Mouse (Mus musculus) urinary bladder, postnatal 14 days (tissue): ENCODE measurements around the gene Emilin3.
"Not testable (repeated sequence)": the region's sequence is repeated elsewhere in the genome, so short reads cannot be mapped to it uniquely, and the experiment has no call there.

Source experiments
- DNase-seq: peaks from one replicate; pipeline ENCODE4 v3.0.0; 2021; ENCODE audit warnings: low spot score

Emilin3 gene

GRCm38 (mm10) chr2:160912231-160912671, at the start of gene Emilin3:
TSS of gene Emilin3 (minus strand) at chr2:160912328.
- DNase-seq, result peak; percentile 16

- DNase-seq, result no peak
These were observed 49.0 kb upstream of the Emilin3 start for GRCm38 (mm10) chr2:160960956-160961646.

GRCm38 (mm10) chr2:160959901-160960300, 47.8 kb upstream of the Emilin3 start:
- no peak for DNase-seq

GRCm38 (mm10) chr2:160958737-160959136, 46.6 kb upstream of the Emilin3 start:
- DNase-seq, result no peak

GRCm38 (mm10) chr2:160957801-160958200, 45.7 kb upstream of the Emilin3 start:
- not testable (repeated sequence) for DNase-seq

- DNase-seq, result not testable (repeated sequence)
These were observed 45.2 kb upstream of the Emilin3 start for GRCm38 (mm10) chr2:160957307-160957706.

GRCm38 (mm10) chr2:160955331-160955730, 43.2 kb upstream of the Emilin3 start:
- DNase-seq, result no peak

GRCm38 (mm10) chr2:160954541-160954940, 42.4 kb upstream of the Emilin3 start:
- DNase-seq, result no peak

GRCm38 (mm10) chr2:160953131-160953873, 41.2 kb upstream of the Emilin3 start:
- DNase-seq, result no peak

GRCm38 (mm10) chr2:160951595-160951994, 39.5 kb upstream of the Emilin3 start:
- no peak for DNase-seq

- no peak for DNase-seq
These were observed 30.3 kb upstream of the Emilin3 start for GRCm38 (mm10) chr2:160942443-160942842.

- DNase-seq, result no peak
These were observed 29.0 kb upstream of the Emilin3 start for GRCm38 (mm10) chr2:160940930-160941709.

GRCm38 (mm10) chr2:160934451-160934850, 22.3 kb upstream of the Emilin3 start:
- no peak for DNase-seq

GRCm38 (mm10) chr2:160933890-160934289, 21.8 kb upstream of the Emilin3 start:
- DNase-seq, result no peak

- DNase-seq, result no peak
These were observed 20.9 kb upstream of the Emilin3 start for GRCm38 (mm10) chr2:160932981-160933380.

GRCm38 (mm10) chr2:160932325-160932724, 20.2 kb upstream of the Emilin3 start:
- DNase-seq, result no peak

- no peak for DNase-seq
These were observed 19.2 kb upstream of the Emilin3 start for GRCm38 (mm10) chr2:160931378-160931777.

GRCm38 (mm10) chr2:160925203-160925602, 13.1 kb upstream of the Emilin3 start:
- no peak for DNase-seq

- DNase-seq, result no peak
These were observed 9.2 kb upstream of the Emilin3 start for GRCm38 (mm10) chr2:160921285-160921684.

GRCm38 (mm10) chr2:160918930-160919215, 6.7 kb upstream of the Emilin3 start:
- DNase-seq, result no peak

GRCm38 (mm10) chr2:160918154-160918929, 6.2 kb upstream of the Emilin3 start:
- DNase-seq, result no peak

- no peak for DNase-seq
These were observed 5.2 kb upstream of the Emilin3 start for GRCm38 (mm10) chr2:160917313-160917712.
